Mouse (Mus musculus): ENCODE results near the gene Kbtbd12.

Kbtbd12 gene

GRCm38 (mm10) chr6:88499481-88500404, 138.0 kb downstream of the Kbtbd12 start:
- peak; percentile 47 for DNase-seq
